Mouse (Mus musculus) splenic B cell, adult 2 months (primary cell): ENCODE data around the gene Myl6b.
A peak's percentile ranks its signal among the peaks of the same experiment; 100 is the strongest.

Experiments used
- DNase-seq: peaks from one replicate; pipeline ENCODE4 v3.0.0-alpha.2; 2011; ENCODE audit warnings: low read depth, low spot score
- H3K27me3 ChIP-seq: 2 replicates; pipeline ENCODE4 v1.6.1; 2012; ENCODE audit warnings: mild to moderate bottlenecking, low read length, moderate library complexity, mixed read lengths; ENCODE audit not compliant: control insufficient read depth, poor library complexity, insufficient read depth, severe bottlenecking
- H3K36me3 ChIP-seq: 2 replicates; pipeline ENCODE4 v1.6.1; 2012; ENCODE audit warnings: mild to moderate bottlenecking, low read length, moderate library complexity, mixed read lengths; ENCODE audit not compliant: control insufficient read depth, poor library complexity, insufficient read depth, severe bottlenecking

The Myl6b gene

DNA sequence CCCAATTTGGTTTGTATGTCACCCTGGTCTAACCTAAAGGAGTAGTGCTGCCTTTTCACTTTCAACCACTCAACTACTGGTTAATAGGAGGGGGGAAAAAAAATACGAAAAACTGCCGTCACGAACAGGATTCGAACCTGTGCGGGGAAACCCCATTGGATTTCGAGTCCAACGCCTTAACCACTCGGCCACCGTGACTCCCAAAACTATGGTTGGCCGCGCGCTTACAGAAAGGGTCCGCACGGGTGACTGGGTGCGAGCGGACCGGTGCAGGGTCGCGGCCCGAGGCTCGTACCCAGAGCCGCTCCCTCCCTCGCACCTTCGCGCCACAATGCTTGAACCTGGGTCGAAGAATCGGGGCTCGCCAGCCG is 40.2 kb downstream of the Myl6b start:
- Histone ChIP-seq H3K36me3 (peaks cover 4% of the 10 kb centered on the region), H3K27me3 (no peaks in the 10 kb centered on the region)
- peak; percentile 78 for DNase-seq

DNA sequence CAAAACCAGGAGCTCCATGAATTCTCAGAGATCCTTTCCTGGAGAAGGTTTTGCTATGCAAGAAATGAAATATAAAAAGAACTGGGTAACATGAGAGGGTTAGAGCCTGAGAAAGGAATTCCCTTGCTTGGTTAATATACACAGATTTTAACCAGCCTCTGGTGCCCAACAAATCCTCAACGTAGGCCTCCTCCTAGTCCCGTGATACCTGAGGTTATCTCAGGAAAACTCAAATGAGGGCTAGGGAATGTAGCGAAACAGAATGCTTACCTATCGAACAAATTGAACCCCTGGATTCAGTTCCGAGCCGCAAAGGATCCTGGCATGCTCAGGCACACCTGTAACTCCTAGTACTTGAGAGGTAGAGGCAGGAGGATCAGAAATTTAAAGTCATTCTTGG is 40.8 kb downstream of the Myl6b start:
- no peaks in the 10 kb centered on the region for H3K27me3 ChIP-seq
- no peak for DNase-seq
- H3K36me3 ChIP-seq = peaks cover 1% of the 10 kb centered on the region; the same call in 1 of the 2 replicates

DNA sequence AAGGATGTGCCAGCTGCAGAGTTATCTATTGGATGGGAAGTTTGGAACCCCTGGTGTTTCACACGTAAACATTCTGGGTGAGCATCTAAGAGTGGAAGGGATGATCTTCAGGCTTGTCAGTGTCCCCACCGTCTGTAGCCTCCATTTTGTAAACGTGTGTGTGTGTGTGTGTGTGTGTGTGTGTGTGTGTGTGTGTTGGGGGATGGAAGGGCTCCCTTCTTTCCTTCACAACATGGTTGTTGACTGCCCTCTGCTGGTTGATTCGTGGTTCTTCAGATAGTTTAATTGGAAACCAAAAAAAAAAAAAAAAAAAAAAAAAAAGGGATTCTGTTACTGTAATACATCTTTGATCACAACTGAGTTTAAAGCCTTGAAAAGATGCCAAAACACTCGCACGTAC is 43.2 kb downstream of the Myl6b start:
- H3K36me3 ChIP-seq = no peaks in the 10 kb centered on the region
- H3K27me3 ChIP-seq = no peaks in the 10 kb centered on the region
- peak; percentile 90 for DNase-seq

DNA sequence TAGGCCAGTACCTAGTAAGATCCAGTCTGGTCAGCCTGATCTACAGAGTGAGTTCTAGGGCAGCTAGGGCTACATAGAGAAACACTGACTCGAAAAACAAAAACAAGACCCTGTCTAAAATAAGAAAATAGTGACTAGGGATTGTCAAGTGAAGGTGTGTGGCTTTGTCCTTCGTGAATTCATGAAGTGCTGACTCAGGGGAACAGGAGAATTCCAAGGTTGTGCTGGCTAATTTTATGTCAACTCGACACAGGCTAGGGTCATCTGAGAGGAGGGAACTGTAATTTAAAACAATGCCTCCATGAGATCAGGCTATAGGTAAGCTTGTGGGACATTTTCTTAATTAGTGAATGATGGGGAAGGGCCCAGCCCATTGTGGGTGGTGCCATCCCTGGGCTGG is 44.0 kb downstream of the Myl6b start:
- Histone ChIP-seq H3K27me3 (no peaks in the 10 kb centered on the region), H3K36me3 (no peaks in the 10 kb centered on the region)
- no peak for DNase-seq

DNA sequence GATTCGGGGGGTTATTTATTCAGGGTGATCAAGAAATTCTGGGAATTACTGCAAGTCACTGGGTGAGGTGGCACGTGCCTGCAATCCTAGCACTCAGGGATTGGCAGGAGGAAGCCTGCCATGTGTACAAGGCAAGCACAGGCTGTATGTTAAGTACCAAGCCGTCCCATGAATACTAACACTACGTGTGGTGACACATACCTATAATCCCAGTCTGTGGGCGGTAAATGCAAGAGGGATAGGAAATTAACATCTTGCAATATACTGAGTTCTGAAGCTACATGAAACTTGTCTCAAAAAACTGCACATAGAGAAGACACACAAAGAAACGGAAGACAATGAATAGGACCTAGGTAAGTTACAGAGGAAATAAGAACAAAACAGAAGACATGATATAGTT is 47.5 kb downstream of the Myl6b start:
- H3K27me3 ChIP-seq = no peaks in the 10 kb centered on the region
- H3K36me3 ChIP-seq = no peaks in the 10 kb centered on the region
- DNase-seq = no peak

DNA sequence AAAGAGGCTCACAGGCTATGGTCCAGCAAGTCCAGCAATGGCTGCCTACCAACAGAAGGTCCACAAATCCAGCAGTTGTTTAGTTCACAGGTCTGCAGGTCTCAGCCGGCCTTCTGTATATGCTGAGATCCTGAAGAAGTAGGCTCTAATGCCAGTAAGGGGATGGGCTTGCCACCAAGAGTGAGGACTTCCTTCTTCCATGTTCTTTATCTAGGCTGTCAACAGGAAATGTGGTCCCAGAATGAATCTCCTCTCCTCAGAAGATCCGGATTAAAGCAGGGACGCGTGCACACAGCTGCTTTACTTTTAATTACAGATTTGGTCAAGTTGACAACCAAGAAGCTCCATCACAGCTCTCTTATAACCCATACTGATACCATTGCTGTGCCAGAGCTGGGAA is 53.1 kb downstream of the Myl6b start:
- H3K36me3 ChIP-seq = no peaks in the 10 kb centered on the region; the same call in 1 of the 2 replicates
- no peak for DNase-seq
- H3K27me3 ChIP-seq = no peaks in the 10 kb centered on the region

DNA sequence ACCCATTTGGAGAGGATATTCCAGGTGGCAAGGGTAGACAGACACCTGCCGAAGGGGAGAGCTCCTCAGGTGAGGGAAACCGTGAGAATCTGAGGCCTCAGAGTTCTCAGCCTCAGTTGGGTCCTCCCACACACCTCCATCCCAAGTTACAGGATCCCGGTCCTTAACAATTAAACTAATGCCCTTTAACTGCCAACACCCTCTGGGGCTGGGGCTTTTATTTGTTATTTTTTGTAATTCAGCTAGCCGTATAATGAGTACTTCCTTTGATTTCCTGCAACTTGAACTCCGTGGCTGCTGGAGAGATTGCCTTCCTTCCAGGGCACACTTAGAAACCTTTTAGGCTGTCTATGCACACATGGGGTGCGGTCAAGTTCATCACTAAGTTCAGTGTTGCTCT is 54.1 kb downstream of the Myl6b start:
- Histone ChIP-seq H3K36me3 (no peaks in the 10 kb centered on the region; the same call in none of the 2 replicates), H3K27me3 (no peaks in the 10 kb centered on the region)
- DNase-seq = no peak
